Mouse (Mus musculus): Measurements from ENCODE around the gene Cpe. TPM values are rescaled to one million over a fixed set of nuclear protein-coding genes. Genes with fewer than 3 reads are reported as not detected.
"Not testable (repeated sequence)": the region's sequence is repeated elsewhere in the genome, so short reads cannot be mapped to it uniquely, and the experiment has no call there.

Gene Cpe
- total RNA-seq, 2 experiments from 2014 or later: 0.33 TPM; not detected in 1

DNA sequence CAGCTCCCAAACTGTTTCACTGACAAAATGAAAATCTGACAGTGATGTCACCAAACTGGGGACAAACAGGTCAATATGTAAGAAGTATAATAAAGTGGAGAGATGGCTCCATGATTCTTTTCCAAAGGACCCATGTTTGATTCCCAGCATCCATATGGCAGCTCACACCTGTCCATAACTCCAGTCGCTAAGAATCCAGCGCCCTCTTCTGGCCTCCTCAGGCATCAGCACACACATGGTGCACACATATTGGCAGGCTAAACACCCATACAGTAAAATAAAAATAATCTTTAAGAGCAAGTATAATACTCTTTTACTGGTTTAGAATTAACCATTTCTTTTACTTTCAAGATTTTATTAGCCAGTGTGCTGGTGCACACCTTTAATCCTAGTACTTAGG lies 16.5 kb downstream of the Cpe start:
- ATAC-seq (ENCODE audit: poor library complexity, severe bottlenecking): no peak

DNA sequence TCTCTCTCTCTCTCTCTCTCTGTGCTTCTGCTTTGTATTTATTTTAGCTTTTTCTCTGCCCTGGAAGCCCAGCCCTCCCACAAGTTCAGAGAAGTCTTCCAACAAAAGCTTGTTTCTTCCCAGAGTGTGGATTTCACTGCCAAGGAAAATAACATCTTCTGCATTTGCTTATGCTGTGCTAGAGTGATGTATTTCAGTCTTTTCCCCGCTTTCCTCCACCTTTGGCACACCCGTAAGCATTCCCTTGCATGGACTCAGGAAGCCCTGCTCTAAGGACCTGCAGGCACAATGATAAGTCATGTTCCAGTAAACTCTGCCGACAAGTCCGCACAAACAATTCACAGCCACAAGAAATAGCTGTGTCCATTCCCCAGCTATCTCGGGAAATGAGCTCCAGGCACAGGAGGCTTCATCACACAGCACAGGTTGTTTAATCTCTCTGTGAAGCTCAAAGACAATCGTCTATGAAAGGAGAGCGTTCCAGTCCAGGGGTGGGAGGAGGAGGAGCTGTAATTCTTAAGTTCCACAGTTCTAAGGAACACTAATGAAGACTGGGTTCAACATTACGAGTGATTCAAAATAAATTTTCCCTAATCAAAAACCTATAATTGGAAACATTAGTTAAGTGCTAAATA lies 17.8 kb downstream of the Cpe start:
- no peak for ATAC-seq (ENCODE audit: poor library complexity, severe bottlenecking)

- no peak for ATAC-seq (ENCODE audit: poor library complexity, severe bottlenecking)
Observed at GRCm38 (mm10) chr8:64672920-64673319, 19.9 kb downstream of the Cpe start.

- ATAC-seq (ENCODE audit: poor library complexity, severe bottlenecking): no peak
Observed at GRCm38 (mm10) chr8:64671937-64672336, 20.9 kb downstream of the Cpe start.

GRCm38 (mm10) chr8:64666305-64666704 lies 26.5 kb downstream of the Cpe start:
- ATAC-seq (ENCODE audit: poor library complexity, severe bottlenecking): not testable (repeated sequence)

DNA sequence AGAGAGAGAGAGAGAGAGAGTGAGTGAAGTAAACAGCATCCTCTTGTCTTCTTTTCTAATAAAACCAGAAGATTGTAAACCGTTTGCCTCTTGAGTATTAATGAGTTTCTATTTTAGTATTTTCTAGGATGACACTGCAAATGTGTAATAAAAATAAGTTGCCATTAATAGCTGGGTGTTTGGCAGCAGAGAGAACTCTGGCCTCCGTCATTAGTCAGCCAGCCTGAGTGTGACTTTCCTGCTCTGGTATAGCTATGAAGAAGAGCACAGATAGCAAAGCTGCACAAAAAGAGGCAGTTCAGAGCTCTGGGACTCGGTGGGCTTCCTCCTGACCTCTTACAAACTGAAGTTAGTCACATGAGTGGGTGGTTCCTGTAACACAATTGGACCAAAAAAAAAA lies 27.3 kb downstream of the Cpe start:
- no peak for ATAC-seq (ENCODE audit: poor library complexity, severe bottlenecking)

GRCm38 (mm10) chr8:64664811-64665210 lies 28.0 kb downstream of the Cpe start:
- no peak for ATAC-seq (ENCODE audit: poor library complexity, severe bottlenecking)

- no peak for ATAC-seq (ENCODE audit: poor library complexity, severe bottlenecking)
Observed at GRCm38 (mm10) chr8:64664350-64664749, 28.5 kb downstream of the Cpe start.

DNA sequence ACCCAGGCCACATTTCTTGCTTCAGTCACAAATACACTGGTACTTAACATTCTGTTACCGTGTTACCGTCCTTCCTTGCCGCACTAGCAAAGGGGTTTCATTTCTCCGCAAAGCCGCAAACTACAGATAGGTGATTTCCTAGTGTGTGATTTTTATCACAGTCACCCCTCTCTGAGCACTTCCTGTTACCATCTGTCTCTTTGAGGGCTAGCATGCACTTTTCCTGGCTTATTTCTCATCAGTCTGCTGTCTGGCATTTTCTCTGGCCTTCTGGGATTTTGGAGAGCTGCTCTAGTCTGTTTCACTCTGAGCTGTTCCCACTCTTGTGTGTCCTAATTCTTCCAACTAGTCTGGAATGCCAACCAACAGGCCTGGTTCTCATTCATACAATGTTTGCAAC lies 33.8 kb downstream of the Cpe start:
- no peak for ATAC-seq (ENCODE audit: poor library complexity, severe bottlenecking)

GRCm38 (mm10) chr8:64657980-64658401 lies 34.9 kb downstream of the Cpe start:
- no peak for ATAC-seq (ENCODE audit: poor library complexity, severe bottlenecking)

- no peak for ATAC-seq (ENCODE audit: poor library complexity, severe bottlenecking)
Observed at GRCm38 (mm10) chr8:64657517-64657916, 35.3 kb downstream of the Cpe start.

- no peak for ATAC-seq (ENCODE audit: poor library complexity, severe bottlenecking)
Observed at GRCm38 (mm10) chr8:64655887-64656286, 37.0 kb downstream of the Cpe start.

GRCm38 (mm10) chr8:64655087-64655486 lies 37.8 kb downstream of the Cpe start:
- ATAC-seq (ENCODE audit: poor library complexity, severe bottlenecking): no peak

GRCm38 (mm10) chr8:64652285-64652684 lies 40.6 kb downstream of the Cpe start:
- no peak for ATAC-seq (ENCODE audit: poor library complexity, severe bottlenecking)

- no peak for ATAC-seq (ENCODE audit: poor library complexity, severe bottlenecking)
Observed at GRCm38 (mm10) chr8:64648063-64648462, 44.8 kb downstream of the Cpe start.

DNA sequence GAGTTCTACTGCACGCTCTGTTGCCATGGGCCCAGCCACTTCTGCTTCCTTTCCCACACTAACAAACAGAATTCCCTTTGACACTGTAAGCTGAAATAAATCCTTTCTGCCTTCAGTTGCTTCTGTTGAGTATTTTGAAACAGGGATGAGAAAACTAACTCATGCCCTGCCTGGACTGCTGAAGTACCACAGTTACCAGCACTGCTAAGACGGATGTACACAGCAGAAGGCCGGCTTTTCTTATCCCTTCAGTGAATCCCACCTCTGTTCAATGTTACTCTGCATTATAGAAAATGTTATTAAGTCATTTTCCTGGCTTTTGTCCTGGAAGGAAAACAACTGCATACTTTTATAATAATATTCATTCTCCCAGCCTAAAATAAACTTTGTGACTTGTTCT lies 45.7 kb downstream of the Cpe start:
- no peak for ATAC-seq (ENCODE audit: poor library complexity, severe bottlenecking)

- ATAC-seq (ENCODE audit: poor library complexity, severe bottlenecking): no peak
Observed at GRCm38 (mm10) chr8:64646421-64646820, 46.4 kb downstream of the Cpe start.

- no peak for ATAC-seq (ENCODE audit: poor library complexity, severe bottlenecking)
Observed at GRCm38 (mm10) chr8:64644108-64645005, 48.5 kb downstream of the Cpe start.

GRCm38 (mm10) chr8:64643382-64643781 lies 49.5 kb downstream of the Cpe start:
- ATAC-seq (ENCODE audit: poor library complexity, severe bottlenecking): no peak

GRCm38 (mm10) chr8:64642799-64643198 lies 50.1 kb downstream of the Cpe start:
- no peak for ATAC-seq (ENCODE audit: poor library complexity, severe bottlenecking)

GRCm38 (mm10) chr8:64640599-64640998 lies 52.3 kb downstream of the Cpe start:
- ATAC-seq (ENCODE audit: poor library complexity, severe bottlenecking): no peak

- ATAC-seq (ENCODE audit: poor library complexity, severe bottlenecking): no peak
Observed at GRCm38 (mm10) chr8:64639676-64640075, 53.2 kb downstream of the Cpe start.
